10 mouse cellular contexts compared by ENCODE assay signal in the genomic region with DNA sequence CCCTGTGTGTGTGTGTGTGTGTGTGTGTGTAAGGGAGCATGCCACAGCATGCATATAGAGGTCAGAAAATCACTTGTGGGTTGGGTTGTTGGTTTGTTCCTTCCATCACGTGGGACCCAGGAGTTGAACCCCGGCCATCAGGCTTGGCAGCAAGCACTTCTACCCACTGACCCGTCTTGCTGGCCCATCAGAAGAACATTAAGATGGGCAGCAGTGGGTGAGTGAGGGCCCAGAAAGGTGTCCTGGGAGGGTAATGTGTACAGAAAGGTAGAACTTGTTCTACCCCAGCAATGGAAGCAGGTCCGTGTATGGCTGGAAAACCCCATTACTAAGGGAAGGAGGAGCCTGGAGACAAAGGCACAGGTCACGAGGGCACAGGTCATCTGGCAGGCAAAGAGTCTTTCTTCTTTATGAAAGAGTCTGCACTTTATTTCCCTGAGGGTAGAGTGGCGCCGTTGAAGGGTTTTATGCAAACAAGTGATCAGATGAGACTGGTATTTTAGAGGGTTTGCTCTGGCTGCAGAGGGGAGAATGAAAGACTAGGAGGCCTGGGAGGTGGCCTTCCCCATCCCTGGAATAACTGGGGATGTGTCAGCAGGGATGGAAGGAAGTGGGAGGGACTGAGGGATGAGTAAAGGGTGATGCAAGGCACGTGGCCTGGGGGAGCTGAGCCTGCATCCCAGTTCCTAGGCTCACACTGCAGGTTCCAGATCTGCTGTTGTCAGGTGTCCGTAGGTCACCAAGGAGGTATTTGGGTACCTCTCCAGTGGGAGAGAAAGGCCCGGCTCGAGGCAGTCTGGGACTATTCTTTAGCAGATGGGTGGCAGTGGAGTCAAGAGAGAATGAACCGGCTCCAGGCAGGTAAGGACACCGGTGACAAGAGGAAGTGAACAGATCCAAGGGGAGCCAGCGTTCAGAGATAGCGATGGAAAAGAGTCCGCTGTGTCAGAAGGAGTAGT. TPM values are rescaled to one million over a fixed set of nuclear protein-coding genes. Genes with fewer than 3 reads are reported as not detected.
A peak's percentile ranks its signal among the peaks of the same experiment; 100 is the strongest.
DNase-seq lines count a peak whose midpoint lies in the region; ATAC-seq and TF ChIP-seq lines count a peak whose summit lies in the region.
"Had no signal": no experiment of that assay in that cellular context is flagged by ENCODE, and none has a peak within 500 bp of the region (broad histone marks: within the 10 kb centered on the region; RNA-seq: fewer than 3 reads in every experiment).

No protein-coding gene starts in this region.

- TF ChIP-seq EP300 in lung, postnatal 0 days (IDR thresholded peaks at IDR 0.05): no peak

- H3K4me3 ChIP-seq in gastrocnemius, adult 2 months: no peak overlapping the region
- no peak overlapping the region for H3K4me3 ChIP-seq in lung, postnatal 0 days (ENCODE audit: low read depth, low read length)
- no peak overlapping the region for H3K4me3 ChIP-seq in midbrain, postnatal 0 days (ENCODE audit: low read depth, low read length)
- H3K4me3 ChIP-seq: erythroblast, embryonic 14.5 days; liver, embryonic 15.5 days had no signal

- ATAC-seq in lung, postnatal 0 days: peak; percentile 43
- ATAC-seq in midbrain, postnatal 0 days (ENCODE audit: low FRiP score): no peak
- ATAC-seq in erythroid progenitor cell, adult 5-6 weeks (replicated peaks; ENCODE audit: low FRiP score, poor library complexity, severe bottlenecking): no peak
- ATAC-seq: midbrain, embryonic 16.5 days had no signal

- H3K36me3 ChIP-seq in lung, postnatal 0 days (ENCODE audit: insufficient read depth, low read length): no peaks in the 10 kb centered on the region
- H3K36me3 ChIP-seq in midbrain, postnatal 0 days (ENCODE audit: insufficient read depth, low read length): no peaks in the 10 kb centered on the region
- H3K36me3 ChIP-seq: liver, embryonic 15.5 days had no signal

- 62% methylated on average over 16 of the region's 16 CpGs for WGBS in lung, postnatal 0 days
- WGBS in midbrain, postnatal 0 days: 65% methylated on average over 16 of the region's 16 CpGs

- H3K4me1 ChIP-seq in lung, postnatal 0 days (ENCODE audit: insufficient read depth, low read depth, low read length): 0 out of 2 replicates have a peak, but pooled peaks cover 3% of the 10 kb centered on the region
- no peaks in the 10 kb centered on the region for H3K4me1 ChIP-seq in midbrain, postnatal 0 days (ENCODE audit: insufficient read depth, low read length)
- H3K4me1 ChIP-seq: liver, embryonic 15.5 days had no signal

- no peak for TF ChIP-seq CTCF in gastrocnemius, adult 2 months (IDR thresholded peaks at IDR 0.05)
- TF ChIP-seq CTCF in lung, postnatal 0 days (IDR thresholded peaks at IDR 0.05): no peak
- TF ChIP-seq CTCF in midbrain, postnatal 0 days (IDR thresholded peaks at IDR 0.05): no peak

- no peaks in the 10 kb centered on the region for H3K27me3 ChIP-seq in lung, postnatal 0 days (replicated peaks; ENCODE audit: insufficient read depth, low read length)
- no peaks in the 10 kb centered on the region for H3K27me3 ChIP-seq in midbrain, postnatal 0 days (ENCODE audit: insufficient read depth, low read length)

- H3K4me2 ChIP-seq in lung, postnatal 0 days (replicated peaks; ENCODE audit: low read depth, low read length): no peak overlapping the region
- no peak overlapping the region for H3K4me2 ChIP-seq in midbrain, postnatal 0 days (ENCODE audit: low read depth, low read length, poor library complexity, severe bottlenecking)
- H3K4me2 ChIP-seq: liver, embryonic 15.5 days had no signal

- H3K9me3 ChIP-seq in lung, postnatal 0 days (ENCODE audit: low read length): no peaks in the 10 kb centered on the region
- no peaks in the 10 kb centered on the region for H3K9me3 ChIP-seq in midbrain, postnatal 0 days (ENCODE audit: low read length)
- H3K9me3 ChIP-seq: liver, embryonic 15.5 days had no signal

- no peak overlapping the region for H3K9ac ChIP-seq in lung, postnatal 0 days (replicated peaks; ENCODE audit: low read depth)
- no peak overlapping the region for H3K9ac ChIP-seq in midbrain, postnatal 0 days (replicated peaks; ENCODE audit: low read length, poor library complexity, severe bottlenecking)
- H3K9ac ChIP-seq: liver, embryonic 15.5 days had no signal

- H3K27ac ChIP-seq in gastrocnemius, adult 2 months: peak overlapping the region; percentile 93
- H3K27ac ChIP-seq in lung, postnatal 0 days (ENCODE audit: low read length): no peak overlapping the region
- H3K27ac ChIP-seq in midbrain, postnatal 0 days (ENCODE audit: low read depth, low read length): no peak overlapping the region
- H3K27ac ChIP-seq: liver, embryonic 15.5 days had no signal

- intact Hi-C loops in gastrocnemius, adult 2 months (cut with DNase I): no loop called here

- peak; percentile 46 for DNase-seq in gastrocnemius, adult 2 months
- no peak for DNase-seq in gastrocnemius, adult 18-20 months (ENCODE audit: low spot score)
- DNase-seq in lung, postnatal 0 days (ENCODE audit: low spot score): no peak
- no peak for DNase-seq in lung, postnatal 14 days
- DNase-seq in adrenal gland, postnatal 14 days: peak; percentile 44
- DNase-seq in midbrain, postnatal 0 days (ENCODE audit: low spot score): no peak

RNA-seq across cellular contexts. Expression of gene Spop, which starts 10.2 kb away (rescaled TPM):
- total RNA-seq in gastrocnemius, adult 2 months (2021): 100 to 1,000 TPM; 190 to 208 TPM
- total RNA-seq in gastrocnemius, adult 18-20 months (2021): 100 to 1,000 TPM; 162 to 171 TPM
- 140 and 185 TPM in 2 replicates for polyA plus RNA-seq in lung, postnatal 0 days (2015; fragmentation: Nextera tagmentation; extraction: Ambion mirVana)
- total RNA-seq in adrenal gland, postnatal 14 days (2021): 110 and 123 TPM in 2 replicates
- 54.3 and 66.5 TPM in 2 replicates for total RNA-seq in midbrain, postnatal 0 days (2014; rRNA removed)
- 192 and 231 TPM in 2 replicates for polyA plus RNA-seq in midbrain, postnatal 0 days (2015; fragmentation: Nextera tagmentation; extraction: Ambion mirVana)
- 57.3 and 75.5 TPM in 2 replicates for total RNA-seq in erythroid progenitor cell, adult 5-6 weeks (2015; ENCODE audit: low replicate concordance)
- total RNA-seq in erythroid progenitor cell, adult 5-6 weeks (2017; ENCODE audit: low replicate concordance): 61.7 and 70.0 TPM in 2 replicates

RNA-seq across cellular contexts. Expression of gene Slc35b1, which starts 19.2 kb away (rescaled TPM):
- total RNA-seq in gastrocnemius, adult 2 months (2021): 10 to 100 TPM; 42.4 to 49.5 TPM
- 10 to 100 TPM; 43.9 to 44.1 TPM for total RNA-seq in gastrocnemius, adult 18-20 months (2021)
- polyA plus RNA-seq in lung, postnatal 0 days (2015; fragmentation: Nextera tagmentation; extraction: Ambion mirVana): 87.3 and 96.8 TPM in 2 replicates
- 51.0 and 62.2 TPM in 2 replicates for total RNA-seq in adrenal gland, postnatal 14 days (2021)
- 92.4 and 99.1 TPM in 2 replicates for total RNA-seq in midbrain, postnatal 0 days (2014; rRNA removed)
- polyA plus RNA-seq in midbrain, postnatal 0 days (2015; fragmentation: Nextera tagmentation; extraction: Ambion mirVana): 154 and 168 TPM in 2 replicates
- total RNA-seq in erythroid progenitor cell, adult 5-6 weeks (2015; ENCODE audit: low replicate concordance): 35.0 and 42.3 TPM in 2 replicates
- 38.7 and 50.4 TPM in 2 replicates for total RNA-seq in erythroid progenitor cell, adult 5-6 weeks (2017; ENCODE audit: low replicate concordance)

Comparison
In these comparisons a context has a peak if more than half of its experiments do, and no peak if none do; other contexts are left out.
1. DNase-seq: peak in gastrocnemius, adult 2 months (single experiment) and adrenal gland, postnatal 14 days (single experiment); none in gastrocnemius, adult 18-20 months (single experiment), lung, postnatal 0 days (single experiment), lung, postnatal 14 days (single experiment) and midbrain, postnatal 0 days (single experiment).